Mouse (Mus musculus) Muller cell, postnatal 12 days (primary cell): ENCODE data around the gene Map1a.
A peak's percentile ranks its signal among the peaks of the same experiment; 100 is the strongest.

Source experiments
- DNase-seq: peaks from one replicate; pipeline ENCODE4 v3.0.0-alpha.2; 2015; ENCODE audit errors: inconsistent ontology term

The Map1a gene

GRCm38 (mm10) chr2:121308997-121309416 lies 19.6 kb downstream of the Map1a start:
- no peak for DNase-seq

GRCm38 (mm10) chr2:121316278-121316677 lies 26.9 kb downstream of the Map1a start:
- DNase-seq, result no peak

- no peak for DNase-seq
Measured at GRCm38 (mm10) chr2:121323041-121323440, 33.6 kb downstream of the Map1a start.

GRCm38 (mm10) chr2:121323693-121324470 lies 34.5 kb downstream of the Map1a start:
- peak; percentile 6 for DNase-seq

GRCm38 (mm10) chr2:121329492-121329891 lies 40.1 kb downstream of the Map1a start:
- DNase-seq, result no peak

GRCm38 (mm10) chr2:121339057-121339456 lies 49.7 kb downstream of the Map1a start:
- DNase-seq, result no peak

- peak; percentile 22 for DNase-seq
Measured at GRCm38 (mm10) chr2:121353156-121353555, 63.8 kb downstream of the Map1a start.

- DNase-seq, result peak; percentile 10
Measured at GRCm38 (mm10) chr2:121354378-121354777, 65.0 kb downstream of the Map1a start.

- peak; percentile 94 for DNase-seq
Measured at GRCm38 (mm10) chr2:121354820-121355592, 65.6 kb downstream of the Map1a start, which contains the start of gene Ppip5k1. TSS of gene Ppip5k1 (minus strand) at chr2:121355396.

GRCm38 (mm10) chr2:121357494-121357893 lies 68.1 kb downstream of the Map1a start, which contains the start of gene Ckmt1:
TSS of gene Ckmt1 (plus strand) at chr2:121357714.
- DNase-seq, result no peak

GRCm38 (mm10) chr2:121357961-121358360 lies 68.6 kb downstream of the Map1a start:
- no peak for DNase-seq

- DNase-seq, result peak; percentile 49
Measured at GRCm38 (mm10) chr2:121358381-121358780, 69.0 kb downstream of the Map1a start.

GRCm38 (mm10) chr2:121359461-121359860 lies 70.1 kb downstream of the Map1a start:
- DNase-seq, result no peak
